Mouse (Mus musculus): ENCODE data around the gene Efna5. TPM values are rescaled to one million over a fixed set of nuclear protein-coding genes. Genes with fewer than 3 reads are reported as not detected.

Gene Efna5
- 19.9 and 23.6 TPM in 2 replicates for polyA plus RNA-seq (2012; rRNA removed)

DNA sequence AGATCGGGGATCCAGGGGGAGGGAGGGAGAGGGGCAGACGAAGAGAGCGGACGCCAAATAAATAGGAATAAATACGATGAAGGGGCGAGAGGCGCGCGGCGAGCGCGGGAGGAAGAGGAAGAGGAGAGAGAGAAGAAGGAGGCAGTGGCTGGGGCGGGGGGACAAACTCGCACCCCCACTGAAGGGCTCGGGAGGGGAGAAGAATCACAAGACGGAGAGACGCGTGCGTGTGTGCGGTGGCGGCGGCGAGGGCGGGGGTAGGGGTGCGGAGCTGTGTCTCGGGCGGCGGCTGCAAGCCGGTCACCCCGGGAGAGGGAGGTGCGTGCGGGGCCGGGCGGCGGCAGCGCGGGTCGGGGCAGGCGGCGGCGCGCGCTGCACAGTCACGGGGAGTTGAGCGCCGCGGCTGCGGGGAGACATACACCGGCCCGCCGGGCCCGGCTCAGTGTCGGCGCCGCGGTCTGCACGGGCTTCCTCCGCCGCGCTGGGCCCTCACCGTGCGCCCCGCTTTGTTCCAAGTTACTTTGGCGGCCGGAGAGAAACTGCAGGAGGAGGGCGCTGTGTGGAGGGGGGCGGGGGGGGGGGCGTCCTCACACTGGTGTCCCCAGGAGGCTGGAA, at the start of gene Efna5:
TSS of gene Efna5 (minus strand) at position 142 of the 615 bp plus-strand sequence.

Measured in central nervous system, embryonic 11.5 days (tissue).